Mouse (Mus musculus) brain, adult 2 months (tissue): ENCODE measurements around the gene Trmt13.

Experiments used
- DNase-seq: peaks from one replicate; pipeline ENCODE4 v3.0.0; 2011; ENCODE audit warnings: low read depth, low spot score

Gene Trmt13

GRCm38 (mm10) chr3:116547430-116547829, 67.0 kb downstream of the Trmt13 start:
- DNase-seq: no peak

GRCm38 (mm10) chr3:116542532-116542931, 71.9 kb downstream of the Trmt13 start:
- no peak for DNase-seq

- DNase-seq: no peak
Measured at GRCm38 (mm10) chr3:116542070-116542469, 72.3 kb downstream of the Trmt13 start.

- no peak for DNase-seq
Measured at GRCm38 (mm10) chr3:116537200-116537573, 77.2 kb downstream of the Trmt13 start.

GRCm38 (mm10) chr3:116536428-116537199, 77.8 kb downstream of the Trmt13 start:
- peak; percentile 65 for DNase-seq
